Mouse (Mus musculus) neural tube, embryonic 14.5 days (tissue): ENCODE results near the gene E2f6. TPM values are rescaled to one million over a fixed set of nuclear protein-coding genes. Genes with fewer than 3 reads are reported as not detected.

Experiments
- ATAC-seq: fragments of 200-750 bp; cut with Nextera tagmentation; 2 replicates; pipeline ENCODE4 v1.8.0; 2017; ENCODE audit warnings: low read depth, mild to moderate bottlenecking, moderate TSS enrichment, moderate library complexity
- H3K27ac ChIP-seq: fragments of 300-500 bp; sonication (generic); 2 replicates; pipeline ENCODE4 v1.5.1; 2014; ENCODE audit warnings: low read depth, mild to moderate bottlenecking, control low read depth, low read length, moderate library complexity, mixed read lengths
- H3K27me3 ChIP-seq: fragments of 300-500 bp; sonication (generic); 2 replicates; pipeline ENCODE4 v1.6.1; 2014; ENCODE audit warnings: low read length; ENCODE audit not compliant: control insufficient read depth, insufficient read depth
- H3K36me3 ChIP-seq: fragments of 300-500 bp; sonication (generic); 2 replicates; pipeline ENCODE4 v1.6.1; 2014; ENCODE audit warnings: low read length, mixed read lengths; ENCODE audit not compliant: control insufficient read depth, insufficient read depth
- H3K4me1 ChIP-seq: fragments of 300-500 bp; sonication (generic); 2 replicates; pipeline ENCODE4 v1.6.1; 2014; ENCODE audit warnings: low read length; ENCODE audit not compliant: control insufficient read depth, insufficient read depth
- H3K4me2 ChIP-seq: fragments of 300-500 bp; sonication (generic); 2 replicates; pipeline ENCODE4 v1.6.1; 2014; ENCODE audit warnings: mild to moderate bottlenecking, low read depth, low read length, control low read depth
- H3K4me3 ChIP-seq: fragments of 300-500 bp; sonication (generic); 2 replicates; pipeline ENCODE4 v1.5.1; 2014; ENCODE audit warnings: low read depth, low read length, control low read depth, mixed read lengths
- H3K9ac ChIP-seq: fragments of 300-500 bp; sonication (generic); replicated peaks from 2 replicates; pipeline ENCODE4 v1.6.1; 2014; ENCODE audit warnings: low read depth, mild to moderate bottlenecking, control low read depth, low read length, mixed read lengths
- H3K9me3 ChIP-seq: fragments of 300-500 bp; sonication (generic); 2 replicates; pipeline ENCODE4 v1.6.1; 2016; ENCODE audit warnings: low read length; ENCODE audit not compliant: control insufficient read depth
- WGBS: fragments of 180-500 bp; shearing (Covaris S2); extraction: QIAGEN DNeasy Blood & Tissue Kit; methylation state at CpG from one replicate; pipeline ENCODE4 v1.1.7; 2014; 5-methylcytosine and 5-hydroxymethylcytosine counted together
- polyA plus RNA-seq: library from polyadenylated mRNA; unstranded; fragments of >200 nt; fragmentation: Nextera tagmentation; extraction: Ambion mirVana; gene quantifications from 2 replicates; pipeline ENCODE4 v1.2.1, GENCODE M21; 2014

Gene E2f6
- polyA plus RNA-seq, 1 experiment from 2014 or later: 28.7 TPM

DNA sequence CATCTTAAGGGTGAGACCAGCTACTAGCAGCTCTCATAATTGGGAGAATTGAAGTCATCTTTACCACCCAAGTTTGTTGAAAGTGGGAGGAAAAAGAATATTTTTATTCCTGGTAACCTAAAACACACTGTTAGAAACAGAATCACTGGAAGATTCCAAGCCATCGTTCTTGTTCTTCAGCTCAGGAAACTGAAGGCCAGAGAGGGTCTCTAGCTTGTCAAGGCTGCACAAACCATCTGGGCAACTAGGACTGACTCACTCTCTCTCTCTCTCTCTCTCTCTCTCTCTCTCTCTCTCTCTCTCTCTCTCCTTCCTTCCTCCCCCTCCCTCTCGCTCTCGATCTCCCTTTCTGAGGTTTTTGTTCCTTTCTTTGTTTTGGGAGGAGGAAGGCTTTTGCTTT is 50.2 kb downstream of the E2f6 start:
- no peak overlapping the region for H3K27ac ChIP-seq
- H3K4me3 ChIP-seq: no peak overlapping the region
- H3K27me3 ChIP-seq: no peaks in the 10 kb centered on the region
- no peak overlapping the region for H3K4me2 ChIP-seq
- no peak overlapping the region for H3K9ac ChIP-seq
- WGBS: 78% methylated on average over 3 of the region's 3 CpGs
- no peaks in the 10 kb centered on the region for H3K36me3 ChIP-seq
- no peak for ATAC-seq
- no peaks in the 10 kb centered on the region; the same call in 1 of the 2 replicates for H3K4me1 ChIP-seq
- no peaks in the 10 kb centered on the region; the same call in 1 of the 2 replicates for H3K9me3 ChIP-seq

DNA sequence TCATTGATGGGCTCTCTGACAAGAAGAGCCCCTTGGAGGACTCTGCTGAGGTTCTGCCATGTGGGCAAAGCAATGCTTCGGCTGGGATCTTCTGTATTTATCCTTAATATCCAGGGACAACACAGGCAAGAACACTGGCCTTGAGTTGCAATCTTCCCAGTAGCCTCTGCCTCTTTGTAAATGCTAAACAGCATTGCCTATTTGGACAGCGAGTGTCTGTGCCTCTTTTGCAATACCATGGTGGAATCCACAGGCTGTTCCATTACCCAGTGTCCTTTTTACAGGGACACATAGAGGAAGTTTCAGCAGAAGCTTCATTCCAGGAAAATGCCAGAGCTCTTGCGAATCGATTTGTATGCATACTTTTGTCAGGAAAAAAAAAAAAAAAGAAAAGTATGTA is 53.7 kb downstream of the E2f6 start:
- no peak for ATAC-seq
- Histone ChIP-seq H3K27ac (no peak overlapping the region), H3K27me3 (no peaks in the 10 kb centered on the region), H3K9me3 (no peaks in the 10 kb centered on the region; the same call in 1 of the 2 replicates), H3K4me3 (no peak overlapping the region), H3K36me3 (no peaks in the 10 kb centered on the region), H3K4me2 (no peak overlapping the region), H3K9ac (no peak overlapping the region), H3K4me1 (0 out of 2 replicates have a peak, but pooled peaks cover 3% of the 10 kb centered on the region)
- 94% methylated on average over 4 of the region's 4 CpGs for WGBS

DNA sequence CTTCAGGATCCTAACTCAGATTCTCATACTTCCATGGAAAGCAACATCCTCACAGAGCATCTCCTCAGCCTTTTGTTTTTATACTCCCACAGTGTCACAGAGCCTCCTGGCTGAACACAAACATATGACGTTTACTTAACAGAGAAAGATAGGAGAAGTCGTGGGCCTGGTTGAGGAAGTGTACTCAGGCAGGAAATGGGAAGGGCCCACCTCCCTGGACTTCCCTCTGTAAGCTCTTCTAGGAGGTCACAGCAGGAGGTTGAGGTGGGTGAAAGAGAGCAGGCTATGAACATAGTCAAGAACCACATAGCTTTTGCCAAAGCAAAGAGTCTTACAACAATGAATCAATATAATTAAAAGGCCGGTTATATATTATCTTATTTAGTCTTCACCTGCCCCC is 55.1 kb downstream of the E2f6 start:
- no peak overlapping the region for H3K27ac ChIP-seq
- H3K4me1 ChIP-seq: 0 out of 2 replicates have a peak, but pooled peaks cover 3% of the 10 kb centered on the region
- H3K9ac ChIP-seq: no peak overlapping the region
- no peak for ATAC-seq
- H3K36me3 ChIP-seq: no peaks in the 10 kb centered on the region
- WGBS: 78% methylated on average over 3 of the region's 3 CpGs
- H3K9me3 ChIP-seq: no peaks in the 10 kb centered on the region; the same call in 1 of the 2 replicates
- H3K4me2 ChIP-seq: no peak overlapping the region
- no peak overlapping the region for H3K4me3 ChIP-seq
- H3K27me3 ChIP-seq: no peaks in the 10 kb centered on the region

DNA sequence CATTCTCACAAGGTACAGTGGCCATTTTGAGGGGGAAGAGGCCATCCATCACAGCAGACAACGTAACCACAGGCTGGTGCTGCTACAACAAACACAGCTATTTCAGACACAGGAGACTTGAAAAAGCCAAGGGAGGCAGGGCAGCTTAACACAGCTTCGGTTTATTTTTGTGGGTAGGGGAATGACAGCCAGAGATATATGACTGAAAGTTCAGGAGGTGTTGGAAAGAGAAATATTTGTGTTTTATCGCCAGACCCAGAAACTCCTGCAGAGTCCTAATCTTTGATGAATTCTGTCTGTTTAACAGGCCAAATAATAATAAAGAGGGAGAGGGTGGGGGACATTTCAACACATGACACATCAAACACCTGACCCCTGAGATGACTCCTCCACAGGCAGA is 55.7 kb downstream of the E2f6 start:
- no peak overlapping the region for H3K4me2 ChIP-seq
- H3K36me3 ChIP-seq: no peaks in the 10 kb centered on the region
- no peak overlapping the region for H3K27ac ChIP-seq
- no peaks in the 10 kb centered on the region; the same call in 1 of the 2 replicates for H3K9me3 ChIP-seq
- no peak overlapping the region for H3K4me3 ChIP-seq
- H3K9ac ChIP-seq: no peak overlapping the region
- no peak for ATAC-seq
- 56% methylated on average over 3 of the region's 3 CpGs for WGBS
- H3K27me3 ChIP-seq: no peaks in the 10 kb centered on the region
- 0 out of 2 replicates have a peak, but pooled peaks cover 3% of the 10 kb centered on the region for H3K4me1 ChIP-seq

DNA sequence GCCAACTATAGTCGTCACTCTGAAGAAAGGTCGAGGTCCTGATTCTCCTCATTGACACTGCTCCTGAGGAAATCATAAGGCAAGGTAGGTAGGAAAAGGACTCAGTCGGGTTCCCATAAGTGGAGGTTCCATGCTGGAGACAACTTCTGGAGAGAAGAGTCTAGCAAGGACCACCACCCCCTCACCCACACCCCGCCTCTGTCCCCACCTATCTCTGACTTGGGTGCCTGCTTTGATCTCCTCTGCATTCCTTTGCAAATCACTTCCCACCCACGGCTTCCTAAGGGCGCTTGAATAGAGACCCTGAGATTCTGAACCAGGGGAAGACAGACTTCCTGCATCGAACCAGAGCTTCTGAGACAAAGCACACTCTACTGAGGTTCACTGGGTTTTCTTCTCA is 56.5 kb downstream of the E2f6 start:
- Histone ChIP-seq H3K4me3 (no peak overlapping the region), H3K9me3 (no peaks in the 10 kb centered on the region; the same call in 1 of the 2 replicates), H3K36me3 (no peaks in the 10 kb centered on the region), H3K9ac (no peak overlapping the region), H3K27me3 (no peaks in the 10 kb centered on the region), H3K4me1 (0 out of 2 replicates have a peak, but pooled peaks cover 3% of the 10 kb centered on the region), H3K27ac (no peak overlapping the region), H3K4me2 (no peak overlapping the region)
- 56% methylated on average over 7 of the region's 7 CpGs for WGBS
- ATAC-seq: no peak

DNA sequence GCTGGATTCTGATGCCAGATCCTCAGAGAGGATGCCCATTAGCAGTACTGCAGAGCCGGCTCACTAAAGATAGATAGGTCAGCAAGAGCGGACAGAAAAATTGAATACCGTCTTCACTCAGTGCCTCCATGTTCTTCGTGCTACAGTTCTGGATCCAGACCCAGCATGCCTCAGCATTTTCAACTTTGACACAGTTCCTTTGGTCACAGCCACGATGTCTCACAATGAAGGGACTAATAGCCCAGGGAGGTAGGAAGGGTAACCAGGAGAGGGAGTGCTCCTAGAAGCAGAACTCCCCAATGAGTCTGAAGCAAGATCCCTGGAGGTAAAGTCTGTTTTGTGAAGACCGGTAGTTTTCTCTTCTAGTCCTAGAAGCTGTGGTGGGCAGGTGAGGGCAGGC is 57.9 kb downstream of the E2f6 start:
- no peak overlapping the region for H3K4me2 ChIP-seq
- no peak overlapping the region for H3K4me3 ChIP-seq
- H3K4me1 ChIP-seq: 0 out of 2 replicates have a peak, but pooled peaks cover 3% of the 10 kb centered on the region
- no peaks in the 10 kb centered on the region for H3K36me3 ChIP-seq
- H3K27me3 ChIP-seq: no peaks in the 10 kb centered on the region
- WGBS: 81% methylated on average over 6 of the region's 6 CpGs
- H3K27ac ChIP-seq: no peak overlapping the region
- no peak overlapping the region for H3K9ac ChIP-seq
- H3K9me3 ChIP-seq: no peaks in the 10 kb centered on the region; the same call in 1 of the 2 replicates
- no peak for ATAC-seq

DNA sequence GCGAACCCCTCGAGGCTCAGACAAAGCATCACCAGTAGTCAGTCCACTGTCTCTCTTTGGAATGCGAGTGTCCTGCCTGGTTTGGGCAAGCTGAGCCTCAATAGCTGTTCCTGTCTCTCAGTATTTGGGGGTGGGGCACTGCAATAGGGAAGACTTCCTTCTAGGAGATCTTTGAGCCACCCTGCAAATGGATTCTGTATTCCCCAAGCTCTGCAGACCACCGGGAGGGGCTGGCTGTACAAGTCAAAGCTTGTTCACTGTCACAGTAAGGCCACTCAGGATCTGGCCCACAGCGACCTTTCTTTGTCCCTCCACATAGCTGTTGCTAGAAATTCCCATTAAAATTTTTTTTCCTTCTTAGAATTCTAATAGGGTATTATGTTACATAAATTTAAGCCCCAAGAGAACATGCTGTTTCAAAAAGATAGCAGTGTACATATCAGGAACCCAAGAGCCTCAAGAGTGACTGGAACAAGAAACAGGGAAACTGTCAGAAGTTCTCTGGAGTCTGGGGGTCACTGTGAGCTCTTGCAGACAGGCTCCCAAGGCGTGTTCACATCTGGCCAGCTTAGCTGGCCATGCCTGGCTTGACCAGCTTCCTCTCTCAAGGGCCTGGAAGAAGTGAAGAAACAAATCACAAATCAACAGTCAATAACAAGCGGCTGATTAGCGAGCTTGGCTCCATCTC is 58.5 kb downstream of the E2f6 start:
- no peak for ATAC-seq
- Histone ChIP-seq H3K36me3 (no peaks in the 10 kb centered on the region), H3K27ac (no peak overlapping the region), H3K4me2 (no peak overlapping the region), H3K9me3 (no peaks in the 10 kb centered on the region; the same call in 1 of the 2 replicates), H3K4me3 (no peak overlapping the region), H3K9ac (no peak overlapping the region), H3K4me1 (0 out of 2 replicates have a peak, but pooled peaks cover 3% of the 10 kb centered on the region), H3K27me3 (no peaks in the 10 kb centered on the region)
- WGBS: 70% methylated on average over 8 of the region's 8 CpGs

DNA sequence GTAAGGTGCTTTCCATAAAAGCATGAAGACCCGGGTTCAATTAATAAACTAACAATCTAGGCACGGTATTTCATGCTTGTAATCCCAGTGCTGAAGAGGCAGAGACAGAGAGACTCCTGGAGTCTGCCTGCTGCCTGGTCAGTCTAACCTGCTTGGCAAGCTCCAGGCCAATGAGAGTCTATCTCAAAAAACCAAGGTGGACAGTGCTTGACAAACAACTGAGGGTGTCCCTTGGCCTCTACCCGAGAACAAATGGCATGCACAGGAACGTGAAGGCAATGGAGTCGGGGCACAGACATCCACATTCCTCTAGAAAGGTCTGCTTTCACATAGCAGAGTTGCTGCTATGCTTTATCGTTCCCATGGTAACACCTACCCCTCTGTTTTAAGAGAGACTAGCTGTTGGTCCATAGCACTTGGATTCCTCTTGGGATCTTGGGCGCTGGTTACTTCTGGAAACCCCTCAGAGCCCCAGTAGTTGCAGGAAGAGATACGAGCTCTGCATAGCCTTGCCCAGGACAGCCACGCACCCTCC is 59.2 kb downstream of the E2f6 start:
- H3K4me2 ChIP-seq: no peak overlapping the region
- no peak overlapping the region for H3K9ac ChIP-seq
- no peaks in the 10 kb centered on the region for H3K36me3 ChIP-seq
- peak; percentile 20; the same call in 1 of the 2 replicates for ATAC-seq
- no peaks in the 10 kb centered on the region; the same call in 1 of the 2 replicates for H3K9me3 ChIP-seq
- H3K27ac ChIP-seq: peak overlapping the region; percentile 7; the same call in 1 of the 2 replicates
- no peak overlapping the region for H3K4me3 ChIP-seq
- no peaks in the 10 kb centered on the region for H3K27me3 ChIP-seq
- 60% methylated on average over 9 of the region's 9 CpGs for WGBS
- 0 out of 2 replicates have a peak, but pooled peaks cover 3% of the 10 kb centered on the region for H3K4me1 ChIP-seq

DNA sequence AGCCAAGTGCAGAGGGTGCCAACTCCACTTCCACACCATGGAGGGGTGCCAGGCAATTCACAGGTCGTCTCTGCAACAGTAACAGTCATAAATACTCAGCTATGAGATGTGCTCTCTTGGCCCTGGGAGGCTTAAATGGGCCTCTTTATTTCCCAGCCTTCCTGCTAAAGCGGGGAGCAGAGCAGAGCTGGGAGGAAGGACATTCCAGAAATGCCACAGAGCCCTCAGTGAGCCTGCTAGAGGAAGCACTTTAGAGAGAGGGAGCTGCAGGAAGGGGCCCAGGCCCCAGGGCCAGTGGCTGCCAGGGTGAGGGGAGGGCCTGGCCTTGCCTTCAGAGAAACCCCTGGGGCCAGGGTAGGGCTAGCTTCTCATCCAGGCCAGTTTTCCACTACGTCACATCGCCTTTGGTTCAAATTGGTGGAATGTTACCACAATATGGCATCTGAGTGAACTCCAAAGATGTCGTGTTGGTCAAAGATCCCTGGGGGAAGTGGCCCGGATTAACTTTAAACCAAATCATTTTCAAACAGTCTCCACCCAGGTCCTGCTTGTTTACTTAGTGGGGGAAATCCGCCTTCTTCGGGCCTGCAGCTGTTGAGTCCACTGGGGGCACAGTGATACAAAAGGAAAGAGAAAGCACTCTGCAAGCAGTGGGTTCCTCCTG is 59.8 kb downstream of the E2f6 start:
- Histone ChIP-seq H3K27me3 (no peaks in the 10 kb centered on the region), H3K4me1 (0 out of 2 replicates have a peak, but pooled peaks cover 3% of the 10 kb centered on the region), H3K9me3 (no peaks in the 10 kb centered on the region), H3K36me3 (no peaks in the 10 kb centered on the region), H3K27ac (peak overlapping the region; percentile 7; the same call in 1 of the 2 replicates), H3K4me3 (no peak overlapping the region), H3K9ac (no peak overlapping the region), H3K4me2 (no peak overlapping the region)
- ATAC-seq: peak; percentile 62; the same call in 1 of the 2 replicates
- WGBS: 60% methylated on average over 8 of the region's 8 CpGs
